ENCODE assay signal across 23 mouse cellular contexts in genomic region chr7:124836531-124836930, GRCm38 (mm10).
A peak's percentile ranks its signal among the peaks of the same experiment; 100 is the strongest.
DNase-seq lines count a peak whose midpoint lies in the region; ATAC-seq and TF ChIP-seq lines count a peak whose summit lies in the region.
"Had no signal": no experiment of that assay in that cellular context is flagged by ENCODE, and none has a peak within 500 bp of the region (broad histone marks: within the 10 kb centered on the region; RNA-seq: fewer than 3 reads in every experiment).

No protein-coding gene starts in this region.

- no peaks in the 10 kb centered on the region for H3K36me3 ChIP-seq in lung, postnatal 0 days (ENCODE audit: insufficient read depth, low read length)
- H3K36me3 ChIP-seq: embryonic facial prominence, embryonic 13.5 days; forebrain, embryonic 12.5 days; heart, embryonic 15.5 days; hindbrain, embryonic 10.5 days had no signal

- no peaks in the 10 kb centered on the region for H3K9me3 ChIP-seq in lung, postnatal 0 days (ENCODE audit: low read length)
- H3K9me3 ChIP-seq: embryonic facial prominence, embryonic 13.5 days; forebrain, embryonic 12.5 days; heart, embryonic 15.5 days had no signal

- WGBS in lung, postnatal 0 days = 78% methylated on average over 3 of the region's 3 CpGs

- no peak overlapping the region for H3K9ac ChIP-seq in lung, postnatal 0 days (replicated peaks; ENCODE audit: low read depth)
- H3K9ac ChIP-seq: embryonic facial prominence, embryonic 13.5 days; forebrain, embryonic 12.5 days; heart, embryonic 15.5 days; hindbrain, embryonic 14.5 days had no signal

- no peak for ATAC-seq in lung, postnatal 0 days
- ATAC-seq: activated CD4-positive, CD25-positive, alpha-beta regulatory T cell, adult 4 months; forebrain, embryonic 16.5 days; Patski had no signal

- no peaks in the 10 kb centered on the region for H3K27me3 ChIP-seq in lung, postnatal 0 days (replicated peaks; ENCODE audit: insufficient read depth, low read length)
- H3K27me3 ChIP-seq: embryonic facial prominence, embryonic 13.5 days; forebrain, embryonic 12.5 days; heart, embryonic 15.5 days; Patski had no signal

- no peak overlapping the region for H3K4me3 ChIP-seq in lung, postnatal 0 days (ENCODE audit: low read depth, low read length)
- H3K4me3 ChIP-seq: embryonic facial prominence, embryonic 13.5 days; forebrain, embryonic 12.5 days; heart, adult 2 months; heart, embryonic 15.5 days; hindbrain, embryonic 10.5 days had no signal

- intact Hi-C loops in left cerebral cortex, postnatal 36 days (cut with DNase I) = loop anchor here (5.0 kb wide), 1 partner anchor 49 kb away; no protein-coding TSS in a partner anchor

- no peak overlapping the region for H3K27ac ChIP-seq in lung, postnatal 0 days (ENCODE audit: low read length)
- H3K27ac ChIP-seq: embryonic facial prominence, embryonic 13.5 days; forebrain, embryonic 12.5 days; heart, adult 2 months; heart, embryonic 15.5 days; hindbrain, embryonic 10.5 days; hindbrain, embryonic 14.5 days had no signal

- H3K4me2 ChIP-seq in lung, postnatal 0 days (replicated peaks; ENCODE audit: low read depth, low read length) = no peak overlapping the region
- H3K4me2 ChIP-seq: embryonic facial prominence, embryonic 13.5 days; forebrain, embryonic 12.5 days; heart, embryonic 11.5 days; heart, embryonic 15.5 days; hindbrain, embryonic 14.5 days had no signal

- no peak for TF ChIP-seq EP300 in lung, postnatal 0 days (IDR thresholded peaks at IDR 0.05)

- H3K4me1 ChIP-seq in lung, postnatal 0 days (ENCODE audit: insufficient read depth, low read depth, low read length) = no peaks in the 10 kb centered on the region
- H3K4me1 ChIP-seq: embryonic facial prominence, embryonic 13.5 days; forebrain, embryonic 12.5 days; heart, embryonic 15.5 days; hindbrain, embryonic 10.5 days had no signal

- DNase-seq in frontal cortex, adult 2 months (ENCODE audit: extremely low spot score in 1 of 2, low spot score in 1 of 2) = peak; percentile 53 to 69
- no peak for DNase-seq in frontal cortex, postnatal 25 days (ENCODE audit: low spot score in 2 of 2)
- DNase-seq in right cerebral cortex, adult 2 months (ENCODE audit: low spot score in 2 of 2) = peak; percentile 27 to 32
- DNase-seq in right cerebral cortex, postnatal 10 days (ENCODE audit: low spot score in 2 of 2) = no peak
- DNase-seq in left cerebral cortex, postnatal 36 days (ENCODE audit: low spot score in 2 of 2) = peak; percentile 23 to 24
- DNase-seq in telencephalon, adult 2 months (ENCODE audit: low read depth, low spot score) = peak; percentile 87
- no peak for DNase-seq in lung, postnatal 0 days (ENCODE audit: low spot score)
- no peak for DNase-seq in adrenal gland, postnatal 25 days
- DNase-seq: adrenal gland, postnatal 14 days; cerebellum, adult 2 months; cerebellum, postnatal 10 days; gastrocnemius, postnatal 14 days; heart, adult 2 months; heart, postnatal 14 days had no signal

- no peak for TF ChIP-seq CTCF in lung, postnatal 0 days (IDR thresholded peaks at IDR 0.05)

Comparison
In these comparisons a context has a peak if more than half of its experiments do, and no peak if none do; other contexts are left out.
1. DNase-seq: peak in frontal cortex, adult 2 months (2 of 2), right cerebral cortex, adult 2 months (2 of 2), left cerebral cortex, postnatal 36 days (2 of 2) and telencephalon, adult 2 months (single experiment); none in frontal cortex, postnatal 25 days (0 of 2), right cerebral cortex, postnatal 10 days (0 of 2), lung, postnatal 0 days (single experiment) and adrenal gland, postnatal 25 days (single experiment).